Mouse (Mus musculus) urinary bladder, postnatal 14 days (tissue): ENCODE measurements around the gene Fut2.

Experiments
- DNase-seq: peaks from one replicate; pipeline ENCODE4 v3.0.0; 2021; ENCODE audit warnings: low spot score

The Fut2 gene

GRCm38 (mm10) chr7:45702809-45703520 lies 36.8 kb upstream of the Fut2 start:
- no peak for DNase-seq

- no peak for DNase-seq
Observed at GRCm38 (mm10) chr7:45702316-45702715, 36.1 kb upstream of the Fut2 start.

GRCm38 (mm10) chr7:45701607-45702006 lies 35.4 kb upstream of the Fut2 start:
- DNase-seq, result no peak

GRCm38 (mm10) chr7:45701072-45701471 lies 34.9 kb upstream of the Fut2 start:
- DNase-seq, result no peak

- DNase-seq, result peak; percentile 76
Observed at GRCm38 (mm10) chr7:45700301-45701015, 34.3 kb upstream of the Fut2 start.

- DNase-seq, result no peak
Observed at GRCm38 (mm10) chr7:45699523-45700141, 33.4 kb upstream of the Fut2 start, which contains the start of gene Car11. Gene Car11 (plus strand): TSS chr7:45699843.

GRCm38 (mm10) chr7:45697894-45698293 lies 31.7 kb upstream of the Fut2 start:
- no peak for DNase-seq

- DNase-seq, result no peak
Observed at GRCm38 (mm10) chr7:45695098-45695497, 28.9 kb upstream of the Fut2 start.

GRCm38 (mm10) chr7:45693921-45694591 lies 27.9 kb upstream of the Fut2 start, which contains the start of gene Sec1:
Gene Sec1 (minus strand): TSS chr7:45694402.
- DNase-seq, result no peak

GRCm38 (mm10) chr7:45692364-45692763 lies 26.2 kb upstream of the Fut2 start:
- no peak for DNase-seq

- no peak for DNase-seq
Observed at GRCm38 (mm10) chr7:45689800-45690199, 23.6 kb upstream of the Fut2 start.

GRCm38 (mm10) chr7:45689099-45689498 lies 22.9 kb upstream of the Fut2 start:
- DNase-seq, result no peak

- DNase-seq, result no peak
Observed at GRCm38 (mm10) chr7:45686841-45687240, 20.6 kb upstream of the Fut2 start.

- DNase-seq, result no peak
Observed at GRCm38 (mm10) chr7:45685811-45686210, 19.6 kb upstream of the Fut2 start.

- DNase-seq, result no peak
Observed at GRCm38 (mm10) chr7:45683396-45684050, 17.3 kb upstream of the Fut2 start, which contains the start of gene Ntn5. Gene Ntn5 (plus strand): TSS chr7:45684022.

- DNase-seq, result peak; percentile 92
Observed at GRCm38 (mm10) chr7:45682144-45683126, 16.2 kb upstream of the Fut2 start.

- DNase-seq, result no peak
Observed at GRCm38 (mm10) chr7:45681046-45681736, 15.0 kb upstream of the Fut2 start.

- peak; percentile 74 for DNase-seq
Observed at GRCm38 (mm10) chr7:45679966-45680621, 13.9 kb upstream of the Fut2 start.

GRCm38 (mm10) chr7:45678513-45678912 lies 12.3 kb upstream of the Fut2 start:
- no peak for DNase-seq
